Mouse (Mus musculus) liver, embryonic 12.5 days (tissue): ENCODE data around the gene Panx1. TPM values are rescaled to one million over a fixed set of nuclear protein-coding genes. Genes with fewer than 3 reads are reported as not detected.

Experiments used
- ATAC-seq: fragments of 200-750 bp; cut with Nextera tagmentation; 2 replicates; pipeline ENCODE4 v1.8.0; 2017; ENCODE audit warnings: moderate number of reproducible peaks, mild to moderate bottlenecking, moderate library complexity
- H3K27ac ChIP-seq: fragments of 300-500 bp; sonication (generic); 2 replicates; pipeline ENCODE4 v1.5.1; 2016; ENCODE audit warnings: mild to moderate bottlenecking
- H3K27me3 ChIP-seq: fragments of 300-500 bp; sonication (generic); replicated peaks from 2 replicates; pipeline ENCODE4 v1.6.1; 2016; ENCODE audit warnings: mild to moderate bottlenecking, moderate library complexity
- H3K36me3 ChIP-seq: fragments of 300-500 bp; sonication (generic); 2 replicates; pipeline ENCODE4 v1.6.1; 2016; ENCODE audit warnings: mild to moderate bottlenecking, moderate library complexity
- H3K4me1 ChIP-seq: fragments of 300-500 bp; sonication (generic); 2 replicates; pipeline ENCODE4 v1.6.1; 2016
- H3K4me2 ChIP-seq: fragments of 300-500 bp; sonication (generic); 2 replicates; pipeline ENCODE4 v1.6.1; 2016; ENCODE audit warnings: mild to moderate bottlenecking, moderate library complexity
- H3K4me3 ChIP-seq: fragments of 300-500 bp; sonication (generic); 2 replicates; pipeline ENCODE4 v1.5.1; 2016; ENCODE audit warnings: mild to moderate bottlenecking, moderate library complexity
- H3K9ac ChIP-seq: fragments of 300-500 bp; sonication (generic); 2 replicates; pipeline ENCODE4 v1.6.1; 2016; ENCODE audit warnings: mild to moderate bottlenecking, moderate library complexity
- H3K9me3 ChIP-seq: fragments of 300-500 bp; sonication (generic); replicated peaks from 2 replicates; pipeline ENCODE4 v1.6.1; 2016; ENCODE audit warnings: mild to moderate bottlenecking, moderate library complexity
- WGBS: fragments of 180-500 bp; shearing (Covaris S2); methylation state at CpG from one replicate; pipeline ENCODE4 v1.1.7; 2016; ENCODE audit not compliant: insufficient replicate concordance; 5-methylcytosine and 5-hydroxymethylcytosine counted together
- polyA plus RNA-seq: library from polyadenylated mRNA; unstranded; fragments of >200 nt; fragmentation: Nextera tagmentation; extraction: Ambion mirVana; gene quantifications from 2 replicates; pipeline ENCODE4 v1.2.1, GENCODE M21; 2016

Gene Panx1
- polyA plus RNA-seq, 1 experiment from 2014 or later: 14.1 TPM

- no peak for ATAC-seq
- Histone ChIP-seq H3K4me2 (no peak overlapping the region), H3K9me3 (no peaks in the 10 kb centered on the region), H3K36me3 (no peaks in the 10 kb centered on the region), H3K27me3 (no peaks in the 10 kb centered on the region), H3K4me3 (no peak overlapping the region), H3K27ac (no peak overlapping the region), H3K4me1 (no peaks in the 10 kb centered on the region), H3K9ac (no peak overlapping the region)
- 42% methylated on average over 4 of the region's 4 CpGs for WGBS
These were observed 8.5 kb downstream of the Panx1 start for GRCm38 (mm10) chr9:15036807-15037206.

GRCm38 (mm10) chr9:15036405-15036804, 8.9 kb downstream of the Panx1 start:
- Histone ChIP-seq H3K4me3 (no peak overlapping the region), H3K36me3 (no peaks in the 10 kb centered on the region), H3K9ac (no peak overlapping the region), H3K4me2 (no peak overlapping the region), H3K4me1 (no peaks in the 10 kb centered on the region), H3K27me3 (no peaks in the 10 kb centered on the region), H3K9me3 (no peaks in the 10 kb centered on the region), H3K27ac (no peak overlapping the region)
- no peak for ATAC-seq
- 93% methylated on average over 2 of the region's 2 CpGs for WGBS

GRCm38 (mm10) chr9:15035979-15036378, 9.3 kb downstream of the Panx1 start:
- WGBS: 86% methylated on average over 7 of the region's 7 CpGs
- H3K4me3 ChIP-seq: no peak overlapping the region
- no peak for ATAC-seq
- no peak overlapping the region for H3K27ac ChIP-seq
- no peaks in the 10 kb centered on the region for H3K27me3 ChIP-seq
- H3K4me1 ChIP-seq: no peaks in the 10 kb centered on the region
- H3K4me2 ChIP-seq: no peak overlapping the region
- H3K36me3 ChIP-seq: no peaks in the 10 kb centered on the region
- no peaks in the 10 kb centered on the region for H3K9me3 ChIP-seq
- no peak overlapping the region for H3K9ac ChIP-seq

GRCm38 (mm10) chr9:15034546-15035273, 10.6 kb downstream of the Panx1 start:
- H3K36me3 ChIP-seq: no peaks in the 10 kb centered on the region
- ATAC-seq: no peak
- H3K9ac ChIP-seq: no peak overlapping the region
- H3K4me1 ChIP-seq: no peaks in the 10 kb centered on the region
- no peak overlapping the region for H3K27ac ChIP-seq
- 54% methylated on average over 7 of the region's 7 CpGs for WGBS
- H3K9me3 ChIP-seq: no peaks in the 10 kb centered on the region
- H3K4me2 ChIP-seq: no peak overlapping the region
- no peaks in the 10 kb centered on the region for H3K27me3 ChIP-seq
- H3K4me3 ChIP-seq: no peak overlapping the region

- no peak overlapping the region for H3K4me3 ChIP-seq
- no peak for ATAC-seq
These were observed 11.6 kb downstream of the Panx1 start for GRCm38 (mm10) chr9:15033568-15034160.

GRCm38 (mm10) chr9:15032797-15033196, 12.5 kb downstream of the Panx1 start:
- 50% methylated on average over 4 of the region's 4 CpGs for WGBS
- Histone ChIP-seq H3K27ac (no peak overlapping the region), H3K9me3 (no peaks in the 10 kb centered on the region), H3K4me1 (peaks cover 4% of the 10 kb centered on the region; the same call in 1 of the 2 replicates), H3K9ac (no peak overlapping the region), H3K4me2 (no peak overlapping the region), H3K36me3 (no peaks in the 10 kb centered on the region), H3K4me3 (no peak overlapping the region), H3K27me3 (no peaks in the 10 kb centered on the region)
- ATAC-seq: no peak

More at GRCm38 (mm10) chr9:15033568-15034160, 11.6 kb downstream of the Panx1 start:
- WGBS: 53% methylated on average over 5 of the region's 5 CpGs
- Histone ChIP-seq H3K9me3 (no peaks in the 10 kb centered on the region), H3K36me3 (no peaks in the 10 kb centered on the region), H3K27ac (no peak overlapping the region), H3K27me3 (no peaks in the 10 kb centered on the region), H3K4me1 (peaks cover 4% of the 10 kb centered on the region; the same call in 1 of the 2 replicates), H3K4me2 (no peak overlapping the region), H3K9ac (no peak overlapping the region)

- WGBS: 76% methylated on average over 8 of the region's 8 CpGs
- Histone ChIP-seq H3K4me2 (no peak overlapping the region), H3K4me1 (peaks cover 4% of the 10 kb centered on the region; the same call in 1 of the 2 replicates), H3K9ac (no peak overlapping the region), H3K27me3 (no peaks in the 10 kb centered on the region), H3K27ac (no peak overlapping the region), H3K4me3 (no peak overlapping the region), H3K9me3 (no peaks in the 10 kb centered on the region), H3K36me3 (no peaks in the 10 kb centered on the region)
- no peak for ATAC-seq
These were observed 14.5 kb downstream of the Panx1 start for GRCm38 (mm10) chr9:15030771-15031170.

- Histone ChIP-seq H3K27me3 (no peaks in the 10 kb centered on the region), H3K4me2 (no peak overlapping the region), H3K4me3 (no peak overlapping the region), H3K9ac (no peak overlapping the region), H3K27ac (no peak overlapping the region), H3K36me3 (no peaks in the 10 kb centered on the region), H3K9me3 (no peaks in the 10 kb centered on the region), H3K4me1 (peaks cover 4% of the 10 kb centered on the region; the same call in 1 of the 2 replicates)
- 37% methylated on average over 5 of the region's 5 CpGs for WGBS
- no peak for ATAC-seq
These were observed 16.1 kb downstream of the Panx1 start for GRCm38 (mm10) chr9:15029025-15029727.

GRCm38 (mm10) chr9:15027725-15028124, 17.6 kb downstream of the Panx1 start:
- no peaks in the 10 kb centered on the region for H3K9me3 ChIP-seq
- no peaks in the 10 kb centered on the region for H3K36me3 ChIP-seq
- no peak for ATAC-seq
- no peak overlapping the region for H3K4me2 ChIP-seq
- no peak overlapping the region for H3K9ac ChIP-seq
- WGBS: 53% methylated on average over 3 of the region's 3 CpGs
- H3K4me1 ChIP-seq: peaks cover 8% of the 10 kb centered on the region; the same call in 1 of the 2 replicates
- H3K4me3 ChIP-seq: no peak overlapping the region
- no peaks in the 10 kb centered on the region for H3K27me3 ChIP-seq
- H3K27ac ChIP-seq: no peak overlapping the region

- Histone ChIP-seq H3K4me1 (peaks cover 15% of the 10 kb centered on the region), H3K27ac (no peak overlapping the region), H3K9me3 (no peaks in the 10 kb centered on the region), H3K9ac (no peak overlapping the region), H3K4me2 (no peak overlapping the region), H3K4me3 (no peak overlapping the region), H3K36me3 (peaks cover 5% of the 10 kb centered on the region; the same call in 1 of the 2 replicates), H3K27me3 (no peaks in the 10 kb centered on the region)
- WGBS: 63% methylated on average over 1 of the region's 1 CpGs
- ATAC-seq: no peak
These were observed 22.2 kb downstream of the Panx1 start for GRCm38 (mm10) chr9:15023049-15023448.

- Histone ChIP-seq H3K4me3 (no peak overlapping the region), H3K27ac (no peak overlapping the region), H3K9ac (no peak overlapping the region), H3K4me2 (no peak overlapping the region), H3K27me3 (no peaks in the 10 kb centered on the region), H3K9me3 (no peaks in the 10 kb centered on the region), H3K36me3 (peaks cover 7% of the 10 kb centered on the region; the same call in 1 of the 2 replicates), H3K4me1 (peaks cover 21% of the 10 kb centered on the region)
- WGBS: 42% methylated on average over 9 of the region's 9 CpGs
- ATAC-seq: peak; percentile 44; the same call in 1 of the 2 replicates
These were observed 24.1 kb downstream of the Panx1 start for GRCm38 (mm10) chr9:15021156-15021555.

- Histone ChIP-seq H3K27ac (no peak overlapping the region), H3K4me3 (no peak overlapping the region), H3K36me3 (peaks cover 7% of the 10 kb centered on the region; the same call in 1 of the 2 replicates), H3K27me3 (no peaks in the 10 kb centered on the region), H3K9me3 (no peaks in the 10 kb centered on the region), H3K9ac (no peak overlapping the region), H3K4me1 (peaks cover 21% of the 10 kb centered on the region), H3K4me2 (no peak overlapping the region)
- whole genome bisulfite sequencing: 71% methylated on average over 5 of the region's 5 CpGs
- ATAC-seq: no peak
These were observed 24.7 kb downstream of the Panx1 start for GRCm38 (mm10) chr9:15020561-15021080.
